Mouse (Mus musculus) v-Abl transformed pro-B cells (cell line): Measurements from ENCODE around the gene Tax1bp3.

Source experiments
- in situ Hi-C, 2 experiments: fragments of 400-800 bp; cut with MboI; formaldehyde crosslinking; loops; one replicate each; pipeline ENCODE4 v1.15.1; 2025; ENCODE audit not compliant: unreplicated experiment in 2 of 2

The Tax1bp3 gene

DNA sequence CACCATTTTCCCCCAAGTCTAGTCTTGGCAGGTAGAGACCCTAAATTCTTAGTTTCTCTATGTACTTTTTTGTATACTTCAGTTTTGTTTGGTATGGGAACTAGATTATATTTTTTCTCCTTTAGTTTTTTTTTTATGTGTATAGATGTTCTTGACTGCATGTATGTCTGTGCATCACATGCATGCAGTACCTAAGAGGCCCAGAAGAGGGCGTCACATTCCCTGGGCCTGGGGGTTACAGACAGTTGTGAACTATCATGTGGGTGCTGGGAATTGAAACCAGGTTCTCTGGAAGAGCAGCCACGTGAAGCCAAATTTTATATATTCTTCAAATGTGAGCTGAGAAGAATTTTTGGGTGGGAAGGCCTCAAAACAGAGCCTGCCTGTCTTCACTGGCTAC, 42.8 kb downstream of the Tax1bp3 start:
- in situ Hi-C loops: no loop called here

GRCm38 (mm10) chr11:73220651-73221050, 43.8 kb downstream of the Tax1bp3 start:
- in situ Hi-C loops: no loop called here

DNA sequence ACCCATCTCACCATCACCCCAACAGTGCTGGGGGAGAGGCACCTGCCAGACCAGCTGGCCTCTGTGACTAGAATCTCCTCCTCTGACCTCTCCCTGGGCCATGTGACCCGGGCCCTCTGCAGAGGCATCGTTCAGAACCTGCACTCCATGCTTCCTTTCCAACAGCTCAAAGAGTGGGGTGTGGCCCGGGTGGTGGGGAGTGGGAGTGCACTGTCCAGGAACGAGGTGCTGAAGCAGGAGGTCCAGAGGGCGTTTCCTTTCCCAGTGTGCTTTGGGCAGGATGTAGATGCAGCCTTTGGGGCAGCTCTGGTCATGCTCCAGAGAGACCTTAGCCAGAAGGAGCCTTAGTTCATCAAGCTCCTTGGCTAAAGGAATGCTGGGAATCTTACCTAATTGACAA, 46.0 kb downstream of the Tax1bp3 start:
- in situ Hi-C loops: no loop called here

DNA sequence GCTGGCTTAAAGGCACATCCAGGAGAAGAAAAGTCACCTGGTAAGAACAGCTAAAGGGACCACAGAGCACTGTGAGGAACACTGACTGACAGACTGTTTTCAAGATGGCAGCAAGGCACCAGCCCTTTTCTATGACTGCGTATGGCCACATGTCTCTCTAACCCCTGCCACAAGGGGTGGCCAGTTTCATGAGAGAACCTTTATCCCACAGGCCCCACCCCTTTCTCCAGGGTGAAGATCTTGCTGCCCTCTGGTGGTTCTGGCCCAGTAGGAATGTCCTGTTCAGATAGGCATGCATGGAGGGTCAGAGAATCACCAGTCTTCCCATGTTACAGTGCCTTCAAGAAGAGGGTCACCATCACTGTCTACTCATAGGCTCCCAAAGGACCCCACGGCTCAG, 47.1 kb downstream of the Tax1bp3 start:
- in situ Hi-C loops: no loop called here

DNA sequence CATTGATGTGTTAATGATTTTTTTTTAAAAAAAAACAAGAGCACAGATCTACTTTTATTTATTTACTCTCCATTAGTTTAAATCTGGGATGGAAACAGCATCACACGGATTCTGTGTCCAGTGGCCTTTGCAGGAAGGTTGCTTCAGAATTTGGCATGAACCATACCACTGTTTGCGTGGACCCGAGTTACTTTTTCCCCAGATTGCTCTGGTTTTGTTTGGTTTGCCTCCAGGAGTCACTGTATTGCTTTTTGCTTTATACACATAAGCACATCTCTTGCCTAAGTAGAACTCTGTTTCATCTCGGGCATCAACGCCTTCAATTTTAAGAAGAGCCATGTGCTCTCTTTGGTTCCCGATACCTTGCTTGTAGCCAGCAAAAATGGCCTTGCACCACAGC, 49.0 kb downstream of the Tax1bp3 start:
- in situ Hi-C loops: no loop called here

- in situ Hi-C loops: no loop called here
These were observed 52.0 kb downstream of the Tax1bp3 start for GRCm38 (mm10) chr11:73228881-73229280.

GRCm38 (mm10) chr11:73230081-73230480, 53.2 kb downstream of the Tax1bp3 start:
- in situ Hi-C loops: no loop called here

DNA sequence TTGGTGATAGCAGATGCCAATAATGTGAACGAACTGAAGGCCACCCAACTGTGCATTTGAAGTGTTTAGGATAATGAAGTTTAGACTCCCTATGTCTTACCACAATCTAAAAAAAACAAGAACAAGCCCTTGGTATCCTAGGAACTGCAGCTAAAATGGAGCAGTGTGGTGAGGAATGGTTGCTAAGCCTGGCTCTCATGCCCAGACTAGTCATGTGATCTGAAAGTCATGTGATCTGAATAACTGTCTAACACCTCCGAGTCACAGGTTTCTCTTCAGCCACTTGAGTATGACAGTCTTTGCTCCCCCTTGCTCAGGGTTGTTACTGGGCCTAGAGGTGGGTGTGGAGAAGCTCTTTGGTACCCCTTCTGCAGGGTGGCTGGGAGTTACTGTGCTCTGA, 55.6 kb downstream of the Tax1bp3 start:
- in situ Hi-C loops: no loop called here
